Mouse (Mus musculus) kidney, adult 2 months (tissue): ENCODE results near the gene Crocc. TPM values are rescaled to one million over a fixed set of nuclear protein-coding genes. Genes with fewer than 3 reads are reported as not detected.

Experiments
- DNase-seq: peaks from one replicate; pipeline ENCODE4 v3.0.0; 2021
- H3K27ac ChIP-seq: fragments of 200-500 bp; 2 replicates; pipeline ENCODE4 v1.5.1; 2012; ENCODE audit warnings: low read depth, low read length, control low read depth, inconsistent platforms; ENCODE audit not compliant: insufficient read depth
- H3K27me3 ChIP-seq: fragments of 200-500 bp; replicated peaks from 2 replicates; pipeline ENCODE4 v1.6.1; 2012; ENCODE audit warnings: mild to moderate bottlenecking, moderate library complexity, low read length, inconsistent platforms; ENCODE audit not compliant: control insufficient read depth, insufficient read depth
- H3K36me3 ChIP-seq: fragments of 200-500 bp; 2 replicates; pipeline ENCODE4 v1.6.1; 2012; ENCODE audit warnings: mild to moderate bottlenecking, moderate library complexity, low read length, inconsistent platforms; ENCODE audit not compliant: control insufficient read depth, insufficient read depth
- H3K4me1 ChIP-seq: fragments of 200-500 bp; 2 replicates; pipeline ENCODE4 v1.6.1; 2011; ENCODE audit warnings: low read length; ENCODE audit not compliant: control insufficient read depth, insufficient read depth
- H3K4me3 ChIP-seq: fragments of 200-500 bp; 2 replicates; pipeline ENCODE4 v1.5.1; 2011; ENCODE audit warnings: mild to moderate bottlenecking, low read depth, low read length, control low read depth; ENCODE audit not compliant: insufficient read depth
- CTCF ChIP-seq: fragments of 200-500 bp; conservative IDR thresholded peaks from 2 replicates; pipeline ENCODE4 v1.5.1; 2011; ENCODE audit warnings: low read depth, mild to moderate bottlenecking, control low read depth, low read length, moderate library complexity, mixed read lengths; ENCODE audit not compliant: insufficient read depth, insufficient read length
- POLR2A ChIP-seq: fragments of 200-500 bp; IDR thresholded peaks from one replicate; pipeline ENCODE4 v1.6.1; 2011; ENCODE audit warnings: low read depth, low read length, control low read depth
- WGBS: fragments of 180-500 bp; shearing (Covaris S2); methylation state at CpG from one replicate; pipeline ENCODE4 v1.1.7; 2018; 5-methylcytosine and 5-hydroxymethylcytosine counted together
- polyA plus RNA-seq: library from polyadenylated mRNA; depleted of rRNA; stranded (reverse); fragments of >200 nt; gene quantifications from 2 replicates; pipeline ENCODE4 v1.2.3, GENCODE M21; 2012

The Crocc gene
- polyA plus RNA-seq, 1 experiment, result 34.7 TPM

DNA sequence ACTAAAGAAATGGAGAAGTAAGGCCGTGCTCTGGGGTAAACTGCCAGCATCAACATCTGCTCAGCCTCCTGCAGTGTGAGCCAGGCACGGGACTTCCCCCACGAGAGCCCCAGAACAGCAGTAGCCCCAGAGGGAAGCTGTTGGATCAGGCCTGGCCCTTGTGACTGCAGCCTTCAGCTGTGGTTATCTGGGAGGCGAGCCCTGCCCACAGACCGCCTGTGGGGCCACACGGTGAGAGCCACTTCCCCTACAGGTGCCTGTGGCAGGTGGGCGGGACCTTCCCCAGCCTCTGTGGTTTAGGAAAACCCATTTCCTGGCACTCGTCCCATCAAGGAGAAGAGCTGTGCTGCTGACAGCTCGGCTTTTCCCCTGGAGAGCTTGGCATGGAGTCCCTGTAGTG is 76.9 kb downstream of the Crocc start:
- TF ChIP-seq CTCF (no peak), POLR2A (no peak)

DNA sequence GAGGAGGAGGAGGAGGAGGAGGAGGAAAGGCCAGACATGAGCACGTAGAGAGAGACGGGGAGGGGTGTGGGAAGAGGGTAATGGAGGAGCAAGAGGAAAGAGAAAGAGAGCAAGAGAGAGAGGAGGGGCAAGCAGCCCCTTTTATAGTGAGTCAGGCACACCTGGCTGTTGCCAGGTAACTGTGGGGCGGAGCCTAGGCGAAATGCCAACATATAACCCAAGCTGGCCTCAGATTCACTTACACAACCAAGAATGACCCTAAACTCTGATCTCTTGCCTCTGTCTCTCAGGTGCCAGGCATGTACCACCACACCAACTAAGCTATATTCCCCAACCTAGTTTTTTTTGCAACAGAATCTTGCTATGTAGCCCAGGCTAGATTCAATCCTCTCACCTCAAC is 77.5 kb downstream of the Crocc start:
- no peak for TF ChIP-seq CTCF
- TF ChIP-seq POLR2A, result no peak
- H3K4me3 ChIP-seq, result no peak overlapping the region
- WGBS, result 72% methylated on average over 4 of the region's 4 CpGs
- DNase-seq, result peak; percentile 22
- peaks cover 2% of the 10 kb centered on the region; the same call in 1 of the 2 replicates for H3K4me1 ChIP-seq
- no peaks in the 10 kb centered on the region for H3K36me3 ChIP-seq
- no peak overlapping the region for H3K27ac ChIP-seq
- no peaks in the 10 kb centered on the region for H3K27me3 ChIP-seq

More for the DNA sequence above, 76.9 kb downstream of the Crocc start:
- H3K27me3 ChIP-seq, result no peaks in the 10 kb centered on the region
- no peaks in the 10 kb centered on the region for H3K36me3 ChIP-seq
- H3K27ac ChIP-seq, result no peak overlapping the region
- 18% methylated on average over 9 of the region's 9 CpGs for WGBS
- H3K4me3 ChIP-seq, result no peak overlapping the region
- H3K4me1 ChIP-seq, result peaks cover 2% of the 10 kb centered on the region; the same call in 1 of the 2 replicates
- DNase-seq, result peak; percentile 40

DNA sequence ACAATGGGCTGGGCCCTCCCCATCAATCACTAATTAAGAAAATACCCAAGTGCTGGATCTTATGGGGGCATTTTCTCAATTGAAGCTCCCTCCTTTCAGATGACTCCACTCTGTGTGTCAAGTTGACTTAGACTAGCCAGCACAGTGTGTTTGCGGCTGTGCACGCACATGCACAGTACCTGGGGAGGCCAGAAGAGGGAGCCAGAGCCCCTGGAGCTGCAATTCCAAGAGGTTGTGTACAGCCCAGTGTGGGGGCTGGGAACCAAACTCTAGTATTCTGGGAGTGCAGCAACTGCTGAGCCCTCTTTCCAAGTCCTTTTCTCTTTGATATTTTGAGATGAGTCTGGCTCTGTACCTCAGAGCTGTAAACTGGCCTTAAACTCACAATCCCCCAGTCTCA is 78.7 kb downstream of the Crocc start:
- H3K4me3 ChIP-seq, result no peak overlapping the region
- 93% methylated on average over 2 of the region's 2 CpGs for WGBS
- no peaks in the 10 kb centered on the region for H3K36me3 ChIP-seq

DNA sequence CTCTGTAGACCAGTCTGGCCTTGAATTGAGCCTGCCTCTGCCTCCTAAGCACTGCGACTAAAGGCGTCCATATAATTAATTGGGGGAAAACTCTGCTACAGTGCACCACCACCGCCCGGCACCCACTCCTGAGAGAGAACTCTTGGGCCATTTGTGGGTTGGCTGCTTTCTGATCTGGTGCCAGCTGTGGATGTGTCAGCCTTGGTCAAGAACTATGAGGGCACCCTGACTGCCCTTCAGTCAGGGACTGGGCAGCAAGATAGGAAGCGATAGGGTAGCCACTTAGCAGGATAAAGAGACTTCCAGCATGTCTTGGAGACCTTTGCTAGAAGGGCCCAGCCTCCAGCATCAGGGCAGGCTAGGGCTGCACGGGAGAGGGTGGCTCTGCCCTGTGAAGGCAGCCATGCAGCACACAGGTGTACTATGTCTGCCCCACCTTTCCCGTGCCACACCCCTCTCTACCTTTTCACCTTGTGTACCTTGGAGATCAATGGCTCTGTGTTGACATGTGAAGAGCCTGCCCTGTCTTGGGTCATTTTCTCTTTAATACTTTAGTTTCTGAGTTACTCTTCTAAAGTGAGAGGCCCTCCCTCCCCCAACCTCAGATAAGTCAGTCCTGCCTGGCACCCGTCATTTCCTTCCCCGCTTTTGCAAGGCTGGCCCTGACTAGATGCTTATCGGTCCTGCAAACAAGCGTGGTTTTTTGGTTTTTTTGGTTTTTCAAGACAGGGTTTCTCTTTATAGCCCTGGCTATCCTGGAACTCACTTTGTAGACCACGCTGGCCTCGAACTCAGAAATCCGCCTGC is 82.3 kb downstream of the Crocc start:
- DNase-seq, result no peak
- Histone ChIP-seq H3K27me3 (no peaks in the 10 kb centered on the region), H3K4me3 (no peak overlapping the region), H3K36me3 (peaks cover 1% of the 10 kb centered on the region; the same call in 1 of the 2 replicates), H3K4me1 (no peaks in the 10 kb centered on the region), H3K27ac (no peak overlapping the region)
- 87% methylated on average over 14 of the region's 14 CpGs for WGBS
- TF ChIP-seq POLR2A, result no peak
- no peak for TF ChIP-seq CTCF

More for the DNA sequence above, 78.7 kb downstream of the Crocc start:
- Histone ChIP-seq H3K4me1 (no peaks in the 10 kb centered on the region), H3K27me3 (no peaks in the 10 kb centered on the region), H3K27ac (no peak overlapping the region)
- TF ChIP-seq CTCF (peak; percentile 49), POLR2A (no peak)
- DNase-seq, result peak; percentile 39

DNA sequence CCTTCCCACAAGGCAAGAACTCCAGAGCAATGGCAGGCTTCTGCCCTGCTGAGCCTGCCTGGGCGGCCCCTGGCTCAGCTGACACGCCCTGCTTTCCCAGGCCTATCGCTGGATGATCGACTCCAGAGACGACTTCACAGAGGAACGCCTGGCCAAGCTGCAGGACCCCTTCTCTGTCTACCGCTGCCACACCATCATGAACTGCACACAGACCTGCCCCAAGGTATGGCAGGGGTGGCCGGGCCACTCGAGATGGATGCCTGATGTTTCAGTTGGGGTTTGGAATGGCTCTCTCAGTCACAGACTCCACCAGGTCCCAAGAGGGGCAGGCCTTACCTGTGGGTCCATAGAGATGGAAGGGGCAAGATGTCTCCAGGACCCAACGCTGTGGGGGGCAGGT is 83.1 kb downstream of the Crocc start:
- Histone ChIP-seq H3K36me3 (peaks cover 3% of the 10 kb centered on the region; the same call in 1 of the 2 replicates), H3K27ac (no peak overlapping the region), H3K4me3 (no peak overlapping the region), H3K4me1 (no peaks in the 10 kb centered on the region), H3K27me3 (no peaks in the 10 kb centered on the region)
- WGBS, result 79% methylated on average over 10 of the region's 10 CpGs
- no peak for TF ChIP-seq CTCF
- no peak for DNase-seq

DNA sequence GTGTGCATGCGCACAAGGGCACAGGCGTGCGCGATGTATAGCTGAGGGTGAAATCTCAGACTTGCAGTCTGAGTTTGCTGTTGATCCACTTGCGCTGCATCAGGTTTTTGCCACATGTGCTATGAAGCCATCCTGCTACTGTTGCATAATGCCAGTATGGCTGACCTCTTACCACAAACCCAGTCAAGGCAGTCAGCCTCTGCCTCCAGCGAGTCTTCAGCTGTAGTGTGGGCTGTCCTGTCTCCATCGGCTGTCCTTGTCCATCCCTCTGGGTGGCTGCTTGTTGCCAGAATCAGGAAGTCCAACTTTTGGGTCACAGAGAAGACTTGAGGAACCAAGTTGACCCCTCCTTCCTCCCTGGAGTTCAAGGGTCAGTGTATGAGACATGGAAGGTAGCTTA is 85.0 kb downstream of the Crocc start:
- WGBS, result 89% methylated on average over 7 of the region's 7 CpGs
- peaks cover 3% of the 10 kb centered on the region; the same call in 1 of the 2 replicates for H3K36me3 ChIP-seq

DNA sequence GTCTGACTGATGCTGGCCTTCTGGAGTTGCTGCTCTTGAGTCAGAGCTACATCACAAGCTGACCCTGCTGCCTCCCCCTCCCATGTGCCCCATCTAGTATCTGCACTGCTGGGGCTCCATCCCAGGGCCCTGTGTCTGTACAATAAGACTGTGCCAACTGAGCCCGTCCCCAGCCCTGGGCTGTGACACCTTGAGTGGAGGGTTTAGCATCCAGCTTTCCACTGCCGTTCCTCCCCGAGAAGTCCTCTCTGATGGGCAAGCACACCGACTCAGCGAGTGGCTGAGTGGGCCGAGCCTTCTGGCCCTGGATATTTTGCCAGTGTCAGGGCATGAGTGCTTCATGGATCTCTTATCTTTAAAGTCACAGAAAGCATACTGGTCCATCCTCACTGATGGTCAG is 85.9 kb downstream of the Crocc start:
- 91% methylated on average over 6 of the region's 6 CpGs for WGBS
- no peak for TF ChIP-seq CTCF
- Histone ChIP-seq H3K27ac (no peak overlapping the region), H3K4me3 (no peak overlapping the region), H3K36me3 (peaks cover 3% of the 10 kb centered on the region; the same call in 1 of the 2 replicates), H3K27me3 (no peaks in the 10 kb centered on the region), H3K4me1 (no peaks in the 10 kb centered on the region)
- DNase-seq, result no peak

More for the DNA sequence above, 85.0 kb downstream of the Crocc start:
- no peaks in the 10 kb centered on the region for H3K27me3 ChIP-seq
- H3K4me1 ChIP-seq, result no peaks in the 10 kb centered on the region
- H3K27ac ChIP-seq, result no peak overlapping the region
- H3K4me3 ChIP-seq, result no peak overlapping the region
- no peak for TF ChIP-seq POLR2A
- TF ChIP-seq CTCF, result no peak
- no peak for DNase-seq
